9 mouse cellular contexts compared by ENCODE assay signal in the genomic region with DNA sequence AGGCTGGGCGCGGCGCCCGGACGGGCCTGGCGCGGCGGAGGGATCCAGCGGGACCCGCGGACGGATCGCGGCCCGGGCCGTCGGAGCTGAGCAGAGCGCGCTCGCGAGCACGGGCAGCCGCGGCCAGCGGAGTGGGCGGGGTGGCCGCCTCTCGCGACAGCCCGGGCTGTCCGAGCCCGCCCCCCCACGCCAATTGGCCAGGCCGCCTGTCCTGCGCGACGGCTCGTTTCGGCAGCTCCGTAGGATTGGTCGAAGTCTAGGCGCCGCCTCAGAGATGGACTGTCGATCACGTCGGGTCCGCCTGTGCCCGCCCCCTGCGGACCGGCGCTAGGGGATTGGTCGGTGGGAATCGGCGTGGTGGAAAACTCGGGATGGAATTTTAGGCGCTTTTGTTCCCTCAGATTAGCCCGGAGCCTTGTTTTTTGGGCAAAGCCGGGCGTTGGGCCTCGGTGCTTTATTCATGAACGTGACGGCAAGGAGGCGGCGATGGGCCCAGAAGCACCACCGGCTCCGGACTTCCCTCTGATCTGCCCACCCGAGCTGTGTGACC. TPM values are rescaled to one million over a fixed set of nuclear protein-coding genes. Genes with fewer than 3 reads are reported as not detected.
DNase-seq lines count a peak whose midpoint lies in the region; ATAC-seq lines count a peak whose summit lies in the region.
"Had no signal": no experiment of that assay in that cellular context is flagged by ENCODE, and none has a peak within 500 bp of the region (broad histone marks: within the 10 kb centered on the region; RNA-seq: fewer than 3 reads in every experiment).

A gene (minus strand): TSS at position 128 of the 550 bp plus-strand sequence.

- no peaks in the 10 kb centered on the region for H3K9me3 ChIP-seq in embryonic facial prominence, embryonic 14.5 days (ENCODE audit: control insufficient read depth, low read length)
- no peaks in the 10 kb centered on the region for H3K9me3 ChIP-seq in limb, embryonic 12.5 days
- no peaks in the 10 kb centered on the region for H3K9me3 ChIP-seq in midbrain, embryonic 13.5 days

- peaks cover 37% of the 10 kb centered on the region for H3K4me1 ChIP-seq in embryonic facial prominence, embryonic 14.5 days (ENCODE audit: control insufficient read depth, insufficient read depth, low read length)
- H3K4me1 ChIP-seq in limb, embryonic 12.5 days (replicated peaks) = peaks cover 43% of the 10 kb centered on the region
- peaks cover 57% of the 10 kb centered on the region for H3K4me1 ChIP-seq in midbrain, embryonic 13.5 days (replicated peaks)

- peak; percentile 99 for ATAC-seq in embryonic facial prominence, embryonic 14.5 days (ENCODE audit: low read depth)
- peak; percentile 97 for ATAC-seq in limb, embryonic 12.5 days (ENCODE audit: insufficient number of reproducible peaks, insufficient read depth, low FRiP score, low TSS enrichment, low read depth)
- peak; percentile 98 for ATAC-seq in midbrain, embryonic 13.5 days

- peak within 1 kb of the TSS; percentile 98 for H3K4me2 ChIP-seq in embryonic facial prominence, embryonic 14.5 days (ENCODE audit: low read depth, low read length)
- H3K4me2 ChIP-seq in limb, embryonic 12.5 days = peak within 1 kb of the TSS; percentile 100
- H3K4me2 ChIP-seq in midbrain, embryonic 13.5 days (replicated peaks) = peak within 1 kb of the TSS; percentile 94

- no peaks in the 10 kb centered on the region for H3K27me3 ChIP-seq in embryonic facial prominence, embryonic 14.5 days (replicated peaks; ENCODE audit: control insufficient read depth, insufficient read depth, low read length)
- H3K27me3 ChIP-seq in limb, embryonic 12.5 days = no peaks in the 10 kb centered on the region
- no peaks in the 10 kb centered on the region for H3K27me3 ChIP-seq in midbrain, embryonic 13.5 days

- DNase-seq in spleen, adult 18-20 months = peak; percentile 41 to 56
- DNase-seq in spleen, adult 12 weeks (ENCODE audit: low spot score) = no peak
- peak; percentile 100 for DNase-seq in embryonic facial prominence, embryonic 14.5 days (ENCODE audit: low spot score)
- DNase-seq in heart, adult 8-10 months (ENCODE audit: low spot score) = peak; percentile 98
- DNase-seq in kidney, adult 9 months = peak; percentile 99
- DNase-seq in spleen, postnatal 4 days (ENCODE audit: low spot score in 2 of 2) = peak; percentile 59 to 70

- peak within 1 kb of the TSS; percentile 81 for H3K4me3 ChIP-seq in embryonic facial prominence, embryonic 14.5 days (ENCODE audit: low read depth, low read length)
- H3K4me3 ChIP-seq in limb, embryonic 12.5 days (replicated peaks) = peak within 1 kb of the TSS; percentile 90
- peak within 1 kb of the TSS; percentile 97 for H3K4me3 ChIP-seq in midbrain, embryonic 13.5 days (replicated peaks)

- peak within 1 kb of the TSS; percentile 93 for H3K9ac ChIP-seq in embryonic facial prominence, embryonic 14.5 days (ENCODE audit: low read depth, low read length)
- H3K9ac ChIP-seq in limb, embryonic 12.5 days (replicated peaks) = peak within 1 kb of the TSS; percentile 93
- H3K9ac ChIP-seq in midbrain, embryonic 13.5 days (replicated peaks) = peak within 1 kb of the TSS; percentile 95

- 1% methylated on average over 34 of the region's 67 CpGs for WGBS in embryonic facial prominence, embryonic 14.5 days
- under 1% methylated on average over 64 of the region's 67 CpGs for WGBS in limb, embryonic 12.5 days
- WGBS in midbrain, embryonic 13.5 days = under 1% methylated on average over 55 of the region's 67 CpGs

- H3K36me3 ChIP-seq in embryonic facial prominence, embryonic 14.5 days (ENCODE audit: control insufficient read depth, insufficient read depth, low read length) = 0 out of 2 replicates have a peak, but pooled peaks cover 9% of the 10 kb centered on the region
- peaks cover 23% of the 10 kb centered on the region; the same call in 1 of the 2 replicates for H3K36me3 ChIP-seq in limb, embryonic 12.5 days
- peaks cover 3% of the 10 kb centered on the region; the same call in 1 of the 2 replicates for H3K36me3 ChIP-seq in midbrain, embryonic 13.5 days

- H3K27ac ChIP-seq in embryonic facial prominence, embryonic 14.5 days (replicated peaks; ENCODE audit: low read depth, low read length) = peak within 1 kb of the TSS; percentile 95
- peak within 1 kb of the TSS; percentile 95 for H3K27ac ChIP-seq in limb, embryonic 12.5 days
- H3K27ac ChIP-seq in midbrain, embryonic 13.5 days = peak within 1 kb of the TSS; percentile 99

RNA-seq across cellular contexts. Expression of the gene that starts here (rescaled TPM):
- 21.3 and 23.0 TPM in 2 replicates for polyA plus RNA-seq in embryonic facial prominence, embryonic 14.5 days (2014; fragmentation: Nextera tagmentation; extraction: Ambion mirVana)
- 10 to 100 TPM; 23.7 to 30.9 (median 26.2) TPM for total RNA-seq in heart, adult 8-10 months (2022)
- polyA plus RNA-seq in limb, embryonic 12.5 days (2016; fragmentation: Nextera tagmentation; extraction: Ambion mirVana) = 19.9 and 22.1 TPM in 2 replicates
- 27.6 and 29.5 TPM in 2 replicates for polyA plus RNA-seq in midbrain, embryonic 13.5 days (2015; fragmentation: Nextera tagmentation; extraction: Ambion mirVana)
- total RNA-seq: CH12.LX had no signal
